Mouse (Mus musculus) C2C12 (cell line): ENCODE measurements around the gene Edar.

Source experiments
- CEBPB ChIP-seq: IDR thresholded peaks from one replicate; pipeline ENCODE4 v1.6.1; 2011; ENCODE audit warnings: low read depth, mild to moderate bottlenecking, control low read depth, moderate library complexity
- CTCF ChIP-seq: IDR thresholded peaks from one replicate; pipeline ENCODE4 v1.5.1; 2011; ENCODE audit not compliant: control insufficient read depth, insufficient read depth, insufficient read length
- FOSL1 ChIP-seq: IDR thresholded peaks from one replicate; pipeline ENCODE4 v1.8.0; 2011; ENCODE audit warnings: mild to moderate bottlenecking, low read length; ENCODE audit not compliant: poor library complexity, insufficient read depth, severe bottlenecking
- MAX ChIP-seq: IDR thresholded peaks from one replicate; pipeline ENCODE4 v1.6.1; 2011; ENCODE audit warnings: mild to moderate bottlenecking, control low read depth
- MYOD1 ChIP-seq: IDR thresholded peaks from one replicate; pipeline ENCODE4 v1.6.1; 2011; ENCODE audit warnings: low read depth; ENCODE audit not compliant: control insufficient read depth, insufficient read length
- MYOG ChIP-seq: IDR thresholded peaks from one replicate; pipeline ENCODE4 v1.6.1; 2011; ENCODE audit not compliant: control insufficient read depth, insufficient read length; ENCODE audit errors: extremely low read depth
- USF1 ChIP-seq: IDR thresholded peaks from one replicate; pipeline ENCODE4 v1.6.1; 2011; ENCODE audit warnings: low read depth, mild to moderate bottlenecking, control low read depth, moderate library complexity

DNA sequence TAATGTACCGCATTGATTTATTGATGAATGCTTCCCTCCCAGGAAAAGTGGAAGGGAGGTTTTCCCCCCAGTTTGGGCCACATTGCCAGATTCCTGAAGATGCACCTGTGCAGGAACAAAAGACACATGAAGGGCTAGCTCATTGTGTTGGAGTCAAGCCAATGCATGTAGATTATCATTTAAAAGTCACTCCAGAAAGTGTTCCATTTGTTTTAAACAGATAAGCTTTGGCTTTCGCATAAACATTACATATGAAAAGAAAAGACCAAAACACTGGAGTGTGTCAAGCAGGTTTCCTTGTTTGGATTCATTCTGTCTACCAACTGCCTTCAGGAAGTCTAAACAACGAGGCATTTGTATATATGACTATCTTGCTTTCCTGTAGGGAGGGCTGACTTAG, 81.0 kb downstream of the Edar start:
- no peak for TF ChIP-seq CTCF
- TF ChIP-seq CEBPB, result no peak
- no peak for TF ChIP-seq USF1
- TF ChIP-seq MYOD1, result no peak
- no peak for TF ChIP-seq MYOG
- no peak for TF ChIP-seq MAX
- no peak for TF ChIP-seq FOSL1
